Mouse (Mus musculus) thymus, adult 2 months (tissue): ENCODE data around the gene Ltbp1.

ENCODE experiments used
- CTCF ChIP-seq: fragments of 200-500 bp; IDR thresholded peaks from 2 replicates; pipeline ENCODE4 v1.5.1; 2012; ENCODE audit warnings: mild to moderate bottlenecking, control low read depth, low read length, moderate library complexity, borderline replicate concordance; ENCODE audit not compliant: control insufficient read depth, poor library complexity, insufficient read depth; ENCODE audit errors: extremely low read depth
- POLR2A ChIP-seq: fragments of 200-500 bp; IDR thresholded peaks from 2 replicates; pipeline ENCODE4 v1.6.1; 2012; ENCODE audit warnings: mild to moderate bottlenecking, low read length, control low read depth, moderate library complexity; ENCODE audit not compliant: control insufficient read depth, poor library complexity, insufficient read depth; ENCODE audit errors: extremely low read depth

DNA sequence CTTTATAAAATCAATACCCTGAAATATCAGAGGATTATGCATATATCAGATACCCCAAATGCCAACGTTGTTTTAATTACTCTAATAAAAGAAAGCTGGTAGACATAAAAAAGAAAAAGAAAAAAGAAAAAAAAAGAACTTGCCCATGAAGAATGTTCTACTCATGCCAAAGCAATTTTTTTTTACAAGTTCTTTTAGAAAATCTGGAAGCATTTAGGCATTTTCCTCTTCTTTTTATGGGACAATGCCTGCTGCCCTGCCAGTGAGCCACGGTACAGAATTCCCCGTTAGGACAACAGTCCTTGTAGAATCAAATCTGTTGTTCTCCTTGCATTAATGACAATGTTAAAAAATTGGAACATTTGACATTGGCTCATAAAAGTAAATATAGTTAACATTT lies 234.2 kb downstream of the Ltbp1 start:
- TF ChIP-seq CTCF: no peak
- TF ChIP-seq POLR2A: no peak
